Mouse (Mus musculus) adrenal gland, postnatal 10 days (tissue): ENCODE measurements around the gene Ndufb3. TPM values are rescaled to one million over a fixed set of nuclear protein-coding genes. Genes with fewer than 3 reads are reported as not detected.
"Not testable (repeated sequence)": the region's sequence is repeated elsewhere in the genome, so short reads cannot be mapped to it uniquely, and the experiment has no call there.

Source experiments
- DNase-seq: peaks from one replicate; pipeline ENCODE4 v3.0.0; 2021; ENCODE audit warnings: mixed read lengths
- long read RNA-seq, 2 experiments: library from polyadenylated mRNA; stranded (forward); transcript quantifications; one replicate each; pipeline ENCODE4 v2.0.0; 2021
- total RNA-seq, 2 experiments: library from RNA; stranded (reverse); gene quantifications; 2 replicates each; pipeline ENCODE4 v1.2.3; 2021

Ndufb3 gene
- total RNA-seq, result 100 to 1,000 TPM; 236 to 243 TPM
- long read RNA-seq, experiment 1, transcript Ndufb3-201 (3 exons, 763 nt), result major isoform, 250 of 879 reads
- long read RNA-seq, experiment 1, partial matches to known transcripts, result 625 of 879 reads
- long read RNA-seq, experiment 1, other reads (novel, unspliced or antisense), result 4 of 879 reads
- long read RNA-seq, experiment 2, transcript Ndufb3-201 (3 exons, 763 nt), result major isoform, 267 of 1,009 reads
- long read RNA-seq, experiment 2, partial matches to known transcripts, result 738 of 1,009 reads
- long read RNA-seq, experiment 2, other reads (novel, unspliced or antisense), result 4 of 1,009 reads

DNA sequence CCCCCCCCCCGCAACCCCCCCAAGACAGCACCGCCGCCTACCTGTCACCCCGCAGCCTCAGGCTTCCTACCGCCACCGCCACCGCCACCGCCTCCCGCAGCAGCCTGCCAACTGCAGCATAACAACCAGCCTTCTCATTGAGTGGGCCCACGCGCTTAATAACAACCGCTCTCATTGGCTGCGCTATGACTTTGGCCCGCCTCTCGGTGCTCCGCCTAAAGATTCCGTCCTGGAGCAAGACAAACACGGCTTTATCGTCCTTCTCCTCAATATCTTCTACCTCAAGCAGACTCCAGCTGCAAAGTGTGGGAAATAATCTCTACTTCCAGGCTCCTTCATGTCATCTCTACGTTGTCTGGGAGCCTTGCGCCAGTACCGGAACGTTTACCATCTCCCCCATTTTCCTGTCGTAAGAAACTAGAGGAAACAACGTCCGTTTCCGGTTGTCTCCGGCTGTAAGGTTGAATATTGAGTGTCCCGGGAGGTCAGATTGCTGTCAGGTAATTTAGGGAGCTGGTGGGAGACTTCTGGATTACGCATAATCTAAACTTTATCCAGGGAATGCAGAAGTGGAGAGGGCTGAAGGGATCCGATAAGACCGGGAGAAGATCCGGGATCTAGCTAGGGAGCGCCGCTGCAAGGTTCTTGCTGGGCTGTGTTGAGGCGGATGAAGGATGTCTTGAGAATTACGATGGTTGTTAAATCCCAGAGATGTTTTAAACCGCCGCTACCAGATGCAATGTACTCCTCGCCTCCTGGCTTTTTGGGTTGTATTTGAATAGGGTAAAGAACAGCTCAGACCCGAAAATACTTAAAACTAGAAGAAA is at the start of gene Ndufb3, which contains the start of gene Fam126b:
Ndufb3 (plus strand) TSS at position 214 of the 827 bp plus-strand sequence.
Fam126b (minus strand) TSS at position 153 of the 827 bp plus-strand sequence.
- peak; percentile 91 for DNase-seq

DNA sequence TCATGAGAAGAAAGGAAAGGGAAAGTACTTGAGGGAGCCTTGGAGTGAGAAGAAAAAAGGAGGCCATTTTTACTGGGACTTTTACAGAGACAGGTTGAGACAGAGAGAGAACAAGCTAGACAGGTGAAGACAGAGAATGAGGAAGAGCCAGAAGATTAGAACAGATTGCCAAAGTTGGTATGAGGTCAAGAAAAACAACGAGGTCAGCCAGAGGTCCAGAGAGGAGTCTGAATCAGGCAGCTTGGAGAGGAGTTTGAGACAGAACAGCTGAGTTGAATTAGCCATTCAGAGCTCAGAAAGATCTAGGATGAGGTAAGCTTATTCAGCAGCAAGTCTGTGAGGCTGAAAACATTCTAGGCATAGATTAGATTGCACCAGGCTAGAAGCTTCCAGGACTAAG is 44.8 kb upstream of the Ndufb3 start:
- no peak for DNase-seq

DNA sequence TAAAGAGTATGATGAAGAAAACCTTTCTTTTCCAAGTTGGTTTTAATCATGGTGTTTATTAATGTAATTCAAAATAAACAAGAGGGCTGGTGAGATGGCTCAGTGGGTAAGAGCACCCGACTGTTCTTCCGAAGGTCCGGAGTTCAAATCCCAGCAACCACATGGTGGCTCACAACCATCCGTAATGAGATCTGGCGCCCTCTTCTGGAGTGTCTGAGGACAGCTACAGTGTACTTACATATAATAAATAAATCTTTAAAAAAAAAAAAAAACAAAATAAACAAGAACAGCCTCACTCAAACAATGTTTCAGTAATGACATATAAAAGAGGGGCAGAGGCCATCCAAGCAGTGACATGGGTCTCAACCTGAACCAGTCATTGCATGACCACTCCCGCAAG is 25.8 kb upstream of the Ndufb3 start:
- DNase-seq, result not testable (repeated sequence)

DNA sequence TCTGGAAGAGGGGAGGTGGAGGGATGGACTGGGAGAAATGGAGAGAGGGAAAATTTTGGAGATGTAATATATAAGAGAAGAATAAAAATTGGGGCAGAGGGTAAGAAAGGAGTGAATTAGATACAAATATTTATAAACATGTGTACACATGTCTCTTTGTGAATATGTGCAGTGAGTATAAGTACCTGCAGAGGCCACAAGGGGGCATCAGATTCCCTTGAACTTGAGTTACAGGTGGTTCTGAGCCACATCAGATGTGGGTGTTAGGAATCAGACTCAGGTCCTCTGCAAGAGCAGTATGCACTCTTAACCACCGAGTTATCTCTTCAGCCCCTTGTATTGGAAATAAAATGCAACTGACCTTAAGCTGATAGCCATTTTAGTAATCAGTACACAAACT is 23.7 kb upstream of the Ndufb3 start:
- DNase-seq, result peak; percentile 61

DNA sequence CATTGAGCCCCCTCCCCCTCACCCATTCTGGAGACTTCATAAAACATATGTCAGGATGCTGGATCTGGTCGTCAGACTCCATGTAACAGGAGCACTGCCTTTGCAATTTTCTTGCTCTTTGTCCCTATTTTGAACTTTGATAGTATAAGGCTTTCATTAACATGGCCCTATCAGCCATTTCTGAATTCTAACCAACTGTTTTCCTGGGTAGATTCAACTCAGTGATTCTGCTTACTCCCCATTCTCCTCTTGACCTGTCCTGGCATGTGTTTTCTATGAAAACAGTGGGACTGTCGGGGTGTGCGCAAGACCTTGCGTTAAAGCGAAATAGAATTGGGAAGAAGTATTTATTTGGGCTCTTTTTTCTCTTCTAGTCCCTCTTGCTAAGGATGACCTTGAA is 21.2 kb upstream of the Ndufb3 start:
- DNase-seq, result no peak

DNA sequence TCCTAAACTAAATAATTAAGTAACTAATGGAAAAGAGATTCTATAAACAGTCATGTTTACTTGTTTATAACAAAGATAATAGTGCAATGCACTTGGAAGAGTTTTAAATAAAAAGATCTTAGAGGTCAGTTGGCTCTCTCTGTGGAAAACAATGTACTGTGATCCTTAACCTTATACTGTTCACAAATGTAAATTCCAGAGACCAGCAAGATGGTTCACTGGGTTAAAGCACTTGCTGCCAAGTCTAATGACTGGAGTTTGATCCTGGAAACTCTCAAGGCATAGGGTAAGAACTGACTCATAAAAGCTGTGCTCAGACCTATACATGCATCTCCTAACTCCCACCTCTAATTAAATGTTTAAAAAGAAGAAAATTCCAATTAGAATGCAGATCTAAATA is 19.6 kb upstream of the Ndufb3 start:
- no peak for DNase-seq

DNA sequence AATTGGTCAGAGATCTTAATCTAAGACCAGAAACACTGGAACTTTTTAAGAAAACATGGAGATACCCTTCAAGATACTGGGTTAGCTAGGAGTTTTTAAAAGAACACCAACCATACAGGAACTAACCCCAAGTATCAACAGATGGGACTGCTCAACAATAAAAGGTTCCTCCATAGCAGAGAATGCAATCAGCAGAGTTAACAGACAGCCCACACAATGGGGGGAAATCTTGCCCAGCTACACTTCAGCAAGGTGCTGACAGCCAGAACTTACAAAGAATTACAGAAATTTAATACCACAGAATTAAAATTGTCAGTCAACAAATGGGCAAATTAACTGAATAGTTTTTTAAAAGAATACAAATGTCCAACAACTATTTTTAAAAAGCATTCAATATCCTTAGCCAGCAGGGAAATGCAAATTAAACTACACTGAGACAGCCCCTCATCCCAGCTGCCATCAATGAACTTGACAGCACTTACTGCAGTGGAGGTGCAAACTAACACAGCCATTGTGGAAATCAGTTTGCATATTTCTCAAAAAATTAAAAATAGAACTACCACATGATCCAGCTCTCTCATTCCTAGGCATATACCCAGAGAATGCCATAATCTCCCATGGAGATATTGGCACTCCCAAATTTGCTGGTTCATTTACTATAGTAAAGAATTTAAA is 17.6 kb upstream of the Ndufb3 start:
- no peak for DNase-seq

DNA sequence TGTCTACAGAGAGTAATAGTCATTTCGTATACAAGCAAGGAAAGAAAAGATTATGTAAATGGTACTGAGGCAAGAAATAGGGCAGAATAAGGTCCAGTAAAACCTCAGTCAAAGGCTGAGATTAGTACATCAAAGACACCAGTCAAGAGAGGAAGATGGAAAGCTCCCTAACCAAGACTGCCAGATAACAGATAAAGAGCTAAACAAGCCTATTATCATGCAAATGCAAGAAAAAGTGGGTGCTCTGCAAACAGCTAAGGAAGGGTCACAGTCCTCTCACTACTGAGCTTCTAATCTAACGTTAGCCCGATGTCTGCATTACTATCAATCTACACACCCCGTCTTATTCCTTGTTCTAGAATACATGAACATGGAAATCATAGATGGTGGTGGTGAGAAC is 15.7 kb upstream of the Ndufb3 start:
- DNase-seq, result no peak

DNA sequence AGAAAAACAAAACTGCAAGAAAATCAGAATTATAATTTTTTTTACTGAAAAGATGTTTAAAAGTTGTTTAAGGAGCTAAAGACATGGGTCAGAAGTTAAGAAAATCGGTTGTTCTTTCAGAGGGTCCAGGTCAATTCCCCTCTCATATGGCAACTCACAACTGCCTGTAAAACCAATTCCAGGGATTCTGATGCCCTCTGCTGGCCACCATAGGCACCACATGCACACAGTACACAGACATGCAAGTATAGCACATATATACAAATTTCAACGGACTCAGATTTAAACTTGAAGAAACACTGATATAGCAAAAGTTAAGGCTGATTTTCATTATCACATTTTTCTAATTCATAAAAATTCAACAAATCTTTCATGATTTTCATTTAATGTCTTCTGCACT is 7.0 kb upstream of the Ndufb3 start:
- peak; percentile 20 for DNase-seq

DNA sequence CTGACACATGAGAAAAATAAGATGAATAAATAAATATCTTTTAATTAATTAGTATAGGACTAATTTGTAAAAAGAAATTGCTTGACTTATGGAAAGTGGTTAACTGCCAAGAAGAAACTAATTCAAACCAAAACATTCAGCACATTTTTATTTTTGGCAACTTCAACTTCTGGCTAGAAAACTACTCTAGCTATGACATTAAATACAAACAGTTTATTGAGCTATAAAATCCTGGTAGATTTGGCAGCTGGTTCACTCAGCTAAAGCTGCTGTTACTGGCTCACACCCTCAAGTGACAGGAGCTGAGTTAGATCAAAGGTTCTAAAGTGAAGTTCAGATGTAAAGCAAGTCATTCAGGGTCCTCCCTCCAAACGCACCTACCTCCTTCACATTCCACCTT is 3.6 kb upstream of the Ndufb3 start:
- DNase-seq, result no peak

DNA sequence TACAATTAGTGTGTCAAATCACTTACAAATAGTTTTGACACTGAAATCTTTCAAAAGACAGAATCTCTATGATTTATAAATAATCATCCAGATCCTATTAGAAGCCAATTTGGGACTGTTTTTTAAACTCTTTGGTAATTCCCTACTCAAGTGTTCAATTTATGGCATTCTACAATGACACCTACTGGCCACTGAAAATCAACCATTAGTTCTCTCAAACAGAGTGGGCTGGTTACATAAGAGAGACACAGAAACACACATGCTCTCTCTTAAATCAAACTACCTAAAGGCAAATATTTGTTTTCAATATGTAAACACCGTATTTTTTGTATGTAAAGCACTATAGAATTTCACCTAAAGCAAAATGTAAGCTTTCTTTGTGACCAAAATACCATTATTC is 1.9 kb upstream of the Ndufb3 start:
- DNase-seq, result no peak

DNA sequence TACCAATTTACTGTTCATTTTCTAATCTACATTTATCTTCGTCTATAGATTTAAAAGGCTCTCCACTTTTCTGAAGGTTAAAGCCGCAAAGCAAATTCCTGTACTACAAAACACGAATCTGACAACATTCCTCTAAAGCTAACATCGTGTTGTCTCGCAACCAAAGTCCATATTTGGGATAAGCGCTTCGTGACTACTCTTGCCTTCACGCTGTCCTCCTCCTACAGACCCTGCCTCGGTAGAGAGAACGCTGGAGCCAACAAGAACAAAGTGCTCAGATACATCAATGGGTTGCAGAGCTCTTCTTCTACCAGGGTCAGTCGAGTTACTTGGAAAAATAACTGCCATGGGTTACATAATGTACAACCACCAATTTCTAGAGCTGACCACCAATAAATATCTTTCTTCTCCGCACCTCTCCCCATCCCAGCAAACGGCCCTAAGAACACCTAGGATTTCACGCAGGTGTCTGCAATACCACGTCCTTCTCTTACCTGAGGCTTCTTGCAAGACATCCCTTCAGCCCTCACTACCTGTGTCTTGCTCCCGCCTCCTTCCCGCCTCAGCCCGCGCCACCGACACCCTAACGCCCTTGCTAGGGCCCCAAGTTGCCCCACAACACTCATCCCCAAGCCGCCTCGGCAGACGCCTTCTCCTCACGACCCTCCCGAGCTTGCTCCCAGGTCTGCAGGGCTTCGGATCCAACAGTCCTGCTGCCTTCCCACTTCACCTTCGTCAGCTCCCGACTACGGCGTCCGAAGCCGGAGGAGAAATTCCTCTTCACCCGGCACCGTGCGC is 612 bp upstream of the Ndufb3 start:
- DNase-seq, result peak; percentile 23

DNA sequence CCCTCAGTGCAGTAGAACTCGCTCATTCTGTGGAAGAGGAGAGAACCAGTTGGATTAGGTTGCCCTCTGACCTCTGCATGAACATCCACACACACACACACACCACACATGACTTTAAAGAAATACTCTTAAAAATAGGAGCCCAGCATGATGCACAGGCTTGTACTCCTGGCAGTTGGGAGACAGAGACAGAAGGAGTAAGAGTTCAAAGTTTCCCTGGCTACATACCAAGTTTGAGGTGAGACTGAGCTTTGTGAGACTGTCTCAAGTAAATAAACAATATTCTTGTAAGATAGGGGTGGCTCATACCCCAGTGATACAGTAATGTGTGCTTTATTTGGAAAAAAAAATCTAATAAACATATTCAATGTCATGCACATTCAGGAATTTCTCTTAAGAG is 1.3 kb downstream of the Ndufb3 start:
- DNase-seq, result no peak

DNA sequence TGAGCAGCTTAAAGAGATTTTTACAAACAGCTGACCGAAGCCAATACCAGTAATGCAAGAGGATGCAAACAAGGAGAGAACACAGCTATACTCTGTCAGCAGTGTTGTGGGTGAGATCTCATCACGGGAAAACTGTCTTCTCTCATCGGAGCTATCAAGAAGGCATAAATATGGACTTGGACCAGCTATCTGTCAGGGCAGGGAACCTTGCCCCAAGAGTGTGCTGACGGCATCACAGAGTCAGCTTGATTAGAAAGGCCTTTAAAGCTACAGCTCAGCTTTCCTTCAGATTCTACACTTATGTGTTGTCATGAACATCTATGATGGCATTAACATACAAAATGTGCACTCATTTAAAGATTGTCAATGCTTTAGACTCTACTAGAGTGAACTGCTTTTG is 16.5 kb downstream of the Ndufb3 start:
- DNase-seq, result no peak

DNA sequence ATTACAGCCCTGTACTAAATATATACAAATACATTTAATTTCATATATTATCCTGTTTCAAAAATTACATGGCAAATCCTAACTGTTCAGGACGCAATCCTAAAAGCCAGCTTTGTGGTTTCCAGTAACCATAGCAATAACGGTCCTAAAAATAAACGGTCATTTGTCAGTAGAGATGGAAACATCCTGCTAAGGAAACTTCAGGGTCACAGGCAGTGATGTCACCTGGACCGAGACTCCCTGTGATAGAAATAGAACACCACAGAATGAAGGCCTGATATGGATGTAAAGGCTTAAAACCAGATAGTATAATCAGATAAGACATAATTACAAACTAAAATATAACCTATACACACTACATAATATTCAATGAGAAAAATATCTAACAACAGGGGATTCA is 17.6 kb downstream of the Ndufb3 start:
- no peak for DNase-seq

DNA sequence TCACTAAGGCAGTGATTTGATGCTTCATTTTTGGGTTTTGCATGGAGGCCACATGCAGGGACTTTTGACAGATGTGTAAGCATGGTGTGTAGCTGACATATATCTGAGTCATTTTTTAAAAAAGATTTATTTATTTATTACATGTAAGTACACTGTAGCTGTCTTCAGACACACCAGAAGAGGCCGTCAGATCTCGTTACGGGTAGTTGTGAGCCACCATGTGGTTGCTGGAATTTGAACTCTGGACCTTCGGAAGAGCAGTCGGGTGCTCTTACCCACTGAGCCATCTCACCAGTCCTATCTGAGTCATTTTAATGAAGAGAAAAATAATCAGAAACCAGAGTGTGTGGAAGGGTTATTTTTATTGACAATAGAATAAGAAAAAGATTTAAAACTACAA is 23.4 kb downstream of the Ndufb3 start:
- DNase-seq, result not testable (repeated sequence)

DNA sequence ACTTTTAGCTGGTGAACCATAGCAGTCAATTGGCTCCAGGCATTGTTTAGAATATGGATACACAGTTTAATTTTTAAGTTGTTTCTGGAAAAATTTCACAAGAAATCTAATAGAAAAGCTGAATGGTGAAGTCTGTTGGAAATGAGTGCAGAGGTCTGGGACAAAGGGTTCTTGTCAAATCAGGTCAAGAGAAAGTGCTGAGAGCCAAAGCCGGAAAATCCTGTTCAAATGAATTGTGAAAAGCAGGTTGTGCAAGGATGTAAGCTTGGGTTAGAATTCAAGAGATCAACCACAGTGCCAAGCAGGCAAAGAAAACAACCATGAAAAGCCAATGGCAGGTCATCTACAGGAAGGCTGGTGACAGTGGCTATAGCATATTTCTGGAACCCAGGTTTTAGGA is 24.0 kb downstream of the Ndufb3 start:
- DNase-seq, result peak; percentile 16

DNA sequence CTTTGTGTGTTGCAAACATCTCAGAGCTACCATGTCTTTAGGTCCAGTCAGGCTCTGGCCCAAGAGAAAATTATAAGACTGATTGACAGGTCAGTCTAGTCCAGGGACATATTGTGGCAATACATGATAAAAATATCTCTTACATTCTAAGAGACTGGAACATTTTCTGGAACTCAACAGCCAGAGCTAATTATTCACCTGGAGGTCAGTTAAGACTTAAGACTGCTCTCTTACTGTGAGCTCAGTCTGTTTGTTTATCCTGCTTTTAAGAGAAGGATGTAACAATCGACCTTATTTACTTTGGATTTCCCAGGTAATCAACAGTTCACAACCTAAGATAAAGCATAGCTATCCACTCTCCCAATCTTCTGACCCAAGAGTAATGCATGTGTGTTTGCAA is 24.4 kb downstream of the Ndufb3 start:
- DNase-seq, result no peak

DNA sequence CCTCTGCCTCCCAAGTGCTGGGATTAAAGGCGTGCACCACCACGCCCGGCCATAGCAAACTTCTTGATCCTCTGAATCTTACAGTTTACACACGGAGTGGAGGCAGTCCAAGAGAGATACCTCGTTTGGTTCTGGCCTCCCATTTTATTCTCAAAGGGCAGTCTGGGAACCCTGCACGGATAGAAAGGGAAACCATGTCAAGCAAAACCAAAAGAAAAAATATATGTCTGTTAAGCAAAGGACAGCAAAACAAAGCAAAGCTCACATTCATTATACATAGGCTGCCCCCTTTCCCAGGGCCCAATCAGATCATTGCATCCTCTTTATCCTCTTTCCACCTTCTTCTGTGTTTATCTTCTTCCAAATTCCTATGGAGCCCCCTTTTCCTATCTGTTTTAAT is 27.6 kb downstream of the Ndufb3 start:
- DNase-seq, result peak; percentile 28

DNA sequence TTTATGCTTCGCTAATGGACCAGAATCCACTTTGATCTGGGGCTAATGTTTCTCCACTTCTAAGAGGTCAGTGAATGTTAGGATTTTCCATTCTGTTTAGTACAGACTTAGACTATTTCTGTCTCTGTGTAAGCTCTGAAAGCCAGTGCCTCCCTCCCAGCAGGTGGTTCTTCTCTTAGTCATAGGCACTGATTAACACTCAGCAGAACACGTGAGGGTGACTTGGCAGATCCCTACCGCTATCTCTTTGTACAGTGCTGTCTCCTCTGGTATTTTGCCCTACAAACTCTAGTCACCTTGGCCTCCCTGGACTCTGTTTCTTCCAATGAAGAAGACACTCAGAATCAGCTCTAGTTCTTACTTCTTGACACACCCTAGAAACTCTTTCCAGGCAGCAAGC is 28.2 kb downstream of the Ndufb3 start:
- DNase-seq, result no peak

DNA sequence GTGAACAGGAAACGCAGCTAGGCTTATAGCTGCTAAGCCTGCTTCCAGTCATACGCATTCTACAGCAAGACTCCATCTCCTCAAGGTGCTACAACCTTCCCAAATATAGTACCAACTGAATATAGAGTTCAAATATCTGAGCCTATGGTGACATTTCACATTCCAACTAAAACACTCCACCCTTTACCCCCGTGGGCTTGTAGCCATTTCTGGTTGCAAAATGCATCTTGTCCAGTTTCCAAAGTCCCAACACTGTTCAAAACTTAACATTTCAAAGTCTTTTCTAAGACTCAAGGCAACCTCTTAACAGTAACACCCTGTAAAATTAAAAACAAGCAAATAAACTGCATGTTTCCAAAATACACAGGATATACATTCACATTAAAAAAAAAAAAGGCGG is 29.0 kb downstream of the Ndufb3 start:
- peak; percentile 58 for DNase-seq

DNA sequence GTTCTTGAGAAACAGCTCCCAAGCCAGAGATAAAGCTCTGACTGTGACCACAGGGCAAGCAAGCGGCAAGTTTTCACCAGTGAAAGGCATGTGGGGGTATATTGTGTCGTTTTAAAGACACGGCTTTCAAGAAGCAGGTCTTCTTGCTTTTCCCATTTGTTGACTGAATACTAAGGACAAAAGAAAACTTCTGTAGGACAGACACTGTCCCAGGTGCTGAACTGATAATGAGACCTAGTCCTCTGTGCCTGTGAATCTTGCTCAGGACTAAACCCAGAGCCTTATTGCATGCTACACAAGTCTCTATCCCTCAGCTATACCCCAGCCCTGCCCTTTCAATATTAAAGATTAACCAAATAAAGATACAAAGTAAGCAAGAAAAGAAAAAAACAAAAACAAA is 30.0 kb downstream of the Ndufb3 start:
- DNase-seq, result no peak
